Mouse (Mus musculus) mouse embryonic stem cell (cell line): ENCODE results near the gene Ptprm.

Source experiments
- in situ Hi-C, 2 experiments: fragments of 300-500 bp; cut with MboI; formaldehyde crosslinking; loops; 1 replicate in 1 of 2; 3 replicates in 1 of 2; pipeline ENCODE4 v1.14.3; 2019 to 2020; ENCODE audit warnings: low sequenced_read_pairs in 2 of 2, low pct_unique_long_range_greater_than_20kb in 1 of 2, mixed read lengths in 1 of 2; ENCODE audit not compliant: unreplicated experiment in 1 of 2

The Ptprm gene

GRCm38 (mm10) chr17:67178686-67179265 lies 175.5 kb downstream of the Ptprm start:
- in situ Hi-C loops, result no loop called here

GRCm38 (mm10) chr17:67175836-67176235 lies 178.4 kb downstream of the Ptprm start:
- in situ Hi-C loops, result no loop called here

GRCm38 (mm10) chr17:67171353-67171752 lies 182.9 kb downstream of the Ptprm start:
- in situ Hi-C loops, result no loop called here

GRCm38 (mm10) chr17:67170696-67171095 lies 183.6 kb downstream of the Ptprm start:
- in situ Hi-C loops, result no loop called here

GRCm38 (mm10) chr17:67165876-67166275 lies 188.4 kb downstream of the Ptprm start:
- in situ Hi-C loops, result no loop called here

- in situ Hi-C loops, result no loop called here
Measured at GRCm38 (mm10) chr17:67159611-67160010, 194.6 kb downstream of the Ptprm start.

GRCm38 (mm10) chr17:67157089-67157752 lies 197.0 kb downstream of the Ptprm start:
- in situ Hi-C loops, result no loop called here

GRCm38 (mm10) chr17:67152218-67152617 lies 202.0 kb downstream of the Ptprm start:
- in situ Hi-C loops, result no loop called here

GRCm38 (mm10) chr17:67150441-67150840 lies 203.8 kb downstream of the Ptprm start:
- in situ Hi-C loops, result no loop called here

- in situ Hi-C loops, result no loop called here
Measured at GRCm38 (mm10) chr17:67142183-67142756, 212.0 kb downstream of the Ptprm start.

- in situ Hi-C loops, result no loop called here
Measured at GRCm38 (mm10) chr17:67140502-67140901, 213.8 kb downstream of the Ptprm start.

- in situ Hi-C loops, result no loop called here
Measured at GRCm38 (mm10) chr17:67138981-67139380, 215.3 kb downstream of the Ptprm start.

GRCm38 (mm10) chr17:67136876-67137275 lies 217.4 kb downstream of the Ptprm start:
- in situ Hi-C loops, result no loop called here

GRCm38 (mm10) chr17:67136421-67136820 lies 217.8 kb downstream of the Ptprm start:
- in situ Hi-C loops, result no loop called here

- in situ Hi-C loops, result no loop called here
Measured at GRCm38 (mm10) chr17:67134235-67134634, 220.0 kb downstream of the Ptprm start.

- in situ Hi-C loops, result no loop called here
Measured at GRCm38 (mm10) chr17:67133440-67134103, 220.7 kb downstream of the Ptprm start.

GRCm38 (mm10) chr17:67133026-67133425 lies 221.2 kb downstream of the Ptprm start:
- in situ Hi-C loops, result no loop called here

GRCm38 (mm10) chr17:67127530-67127929 lies 226.7 kb downstream of the Ptprm start:
- in situ Hi-C loops, result no loop called here

- in situ Hi-C loops, result no loop called here
Measured at GRCm38 (mm10) chr17:67125596-67125995, 228.7 kb downstream of the Ptprm start.
